Mouse (Mus musculus): ENCODE results near the gene Eef1akmt1. TPM values are rescaled to one million over a fixed set of nuclear protein-coding genes. Genes with fewer than 3 reads are reported as not detected.
A peak's percentile ranks its signal among the peaks of the same experiment; 100 is the strongest.

The Eef1akmt1 gene
- total and polyA plus RNA-seq, 2 experiments = 5.6 to 11.6 TPM

- Histone ChIP-seq H3K27ac (replicated peaks; ENCODE audit: insufficient read depth, low read depth, low read length) (no peak overlapping the region), H3K36me3 (ENCODE audit: control insufficient read depth, insufficient read depth, low read length) (peaks cover 5% of the 10 kb centered on the region; the same call in 1 of the 2 replicates), H3K4me1 (ENCODE audit: control insufficient read depth, insufficient read depth, low read length) (no peaks in the 10 kb centered on the region), H3K4me3 (ENCODE audit: insufficient read depth, low read depth, low read length) (no peak overlapping the region), H3K9ac (ENCODE audit: low read depth, low read length) (no peak overlapping the region), H3K27me3 (ENCODE audit: control insufficient read depth, insufficient read depth, low read length) (no peaks in the 10 kb centered on the region), H3K79me2 (ENCODE audit: control insufficient read depth, insufficient read depth, low read length) (no peaks in the 10 kb centered on the region)
- WGBS = 90% methylated on average over 6 of the region's 6 CpGs
- no peak for DNase-seq (ENCODE audit: extremely low read depth, low read depth, low spot score)
- TF ChIP-seq POLR2A (IDR thresholded peaks at IDR 0.05; ENCODE audit: extremely low read depth, insufficient read depth, low read length) (no peak), CTCF (IDR thresholded peaks at IDR 0.05; ENCODE audit: low read depth, low read length) (no peak)
Observed at GRCm38 (mm10) chr14:57615828-57616227, 44.4 kb upstream of the Eef1akmt1 start.

GRCm38 (mm10) chr14:57611034-57611433 is 39.6 kb upstream of the Eef1akmt1 start:
- Histone ChIP-seq H3K4me3 (ENCODE audit: insufficient read depth, low read depth, low read length) (no peak overlapping the region), H3K9ac (ENCODE audit: low read depth, low read length) (no peak overlapping the region), H3K4me1 (ENCODE audit: control insufficient read depth, insufficient read depth, low read length) (no peaks in the 10 kb centered on the region), H3K27me3 (ENCODE audit: control insufficient read depth, insufficient read depth, low read length) (no peaks in the 10 kb centered on the region), H3K36me3 (ENCODE audit: control insufficient read depth, insufficient read depth, low read length) (0 out of 2 replicates have a peak, but pooled peaks cover 2% of the 10 kb centered on the region), H3K27ac (replicated peaks; ENCODE audit: insufficient read depth, low read depth, low read length) (no peak overlapping the region), H3K79me2 (ENCODE audit: control insufficient read depth, insufficient read depth, low read length) (no peaks in the 10 kb centered on the region)
- TF ChIP-seq POLR2A (IDR thresholded peaks at IDR 0.05; ENCODE audit: extremely low read depth, insufficient read depth, low read length) (no peak), CTCF (IDR thresholded peaks at IDR 0.05; ENCODE audit: low read depth, low read length) (no peak)
- no peak for DNase-seq (ENCODE audit: extremely low read depth, low read depth, low spot score)
- WGBS = 99% methylated on average over 2 of the region's 2 CpGs

- Histone ChIP-seq H3K27me3 (ENCODE audit: control insufficient read depth, insufficient read depth, low read length) (no peaks in the 10 kb centered on the region), H3K79me2 (ENCODE audit: control insufficient read depth, insufficient read depth, low read length) (no peaks in the 10 kb centered on the region), H3K36me3 (ENCODE audit: control insufficient read depth, insufficient read depth, low read length) (peaks cover 4% of the 10 kb centered on the region), H3K4me1 (ENCODE audit: control insufficient read depth, insufficient read depth, low read length) (no peaks in the 10 kb centered on the region), H3K4me3 (ENCODE audit: insufficient read depth, low read depth, low read length) (no peak overlapping the region), H3K27ac (replicated peaks; ENCODE audit: insufficient read depth, low read depth, low read length) (no peak overlapping the region), H3K9ac (ENCODE audit: low read depth, low read length) (no peak overlapping the region)
- 94% methylated on average over 4 of the region's 4 CpGs for WGBS
- no peak for DNase-seq (ENCODE audit: extremely low read depth, low read depth, low spot score)
- TF ChIP-seq POLR2A (IDR thresholded peaks at IDR 0.05; ENCODE audit: extremely low read depth, insufficient read depth, low read length) (no peak), CTCF (IDR thresholded peaks at IDR 0.05; ENCODE audit: low read depth, low read length) (no peak)
Observed at GRCm38 (mm10) chr14:57609816-57610329, 38.5 kb upstream of the Eef1akmt1 start.

- WGBS = 0% methylated on average over 1 of the region's 1 CpGs
Observed at GRCm38 (mm10) chr14:57607500-57607899, 36.1 kb upstream of the Eef1akmt1 start.

GRCm38 (mm10) chr14:57606663-57607365 is 35.4 kb upstream of the Eef1akmt1 start:
- Histone ChIP-seq H3K79me2 (ENCODE audit: control insufficient read depth, insufficient read depth, low read length) (no peaks in the 10 kb centered on the region), H3K27ac (replicated peaks; ENCODE audit: insufficient read depth, low read depth, low read length) (no peak overlapping the region), H3K4me3 (ENCODE audit: insufficient read depth, low read depth, low read length) (no peak overlapping the region), H3K9ac (ENCODE audit: low read depth, low read length) (no peak overlapping the region), H3K36me3 (ENCODE audit: control insufficient read depth, insufficient read depth, low read length) (peaks cover 16% of the 10 kb centered on the region), H3K27me3 (ENCODE audit: control insufficient read depth, insufficient read depth, low read length) (no peaks in the 10 kb centered on the region), H3K4me1 (ENCODE audit: control insufficient read depth, insufficient read depth, low read length) (no peaks in the 10 kb centered on the region)
- 71% methylated on average over 8 of the region's 8 CpGs for WGBS
- DNase-seq (ENCODE audit: extremely low read depth, low read depth, low spot score) = peak; percentile 19
- TF ChIP-seq CTCF (IDR thresholded peaks at IDR 0.05; ENCODE audit: low read depth, low read length) (no peak), POLR2A (IDR thresholded peaks at IDR 0.05; ENCODE audit: extremely low read depth, insufficient read depth, low read length) (no peak)

More at GRCm38 (mm10) chr14:57607500-57607899, 36.1 kb upstream of the Eef1akmt1 start:
- peak; percentile 64 for DNase-seq (ENCODE audit: extremely low read depth, low read depth, low spot score)
- Histone ChIP-seq H3K9ac (ENCODE audit: low read depth, low read length) (no peak overlapping the region), H3K4me1 (ENCODE audit: control insufficient read depth, insufficient read depth, low read length) (no peaks in the 10 kb centered on the region), H3K4me3 (ENCODE audit: insufficient read depth, low read depth, low read length) (no peak overlapping the region), H3K27ac (replicated peaks; ENCODE audit: insufficient read depth, low read depth, low read length) (no peak overlapping the region), H3K36me3 (ENCODE audit: control insufficient read depth, insufficient read depth, low read length) (peaks cover 11% of the 10 kb centered on the region), H3K79me2 (ENCODE audit: control insufficient read depth, insufficient read depth, low read length) (no peaks in the 10 kb centered on the region), H3K27me3 (ENCODE audit: control insufficient read depth, insufficient read depth, low read length) (no peaks in the 10 kb centered on the region)
- no peak for TF ChIP-seq POLR2A (IDR thresholded peaks at IDR 0.05; ENCODE audit: extremely low read depth, insufficient read depth, low read length)
- TF ChIP-seq CTCF (IDR thresholded peaks at IDR 0.05; ENCODE audit: low read depth, low read length) = no peak

- DNase-seq (ENCODE audit: extremely low read depth, low read depth, low spot score) = no peak
- Histone ChIP-seq H3K36me3 (ENCODE audit: control insufficient read depth, insufficient read depth, low read length) (peaks cover 53% of the 10 kb centered on the region), H3K27ac (replicated peaks; ENCODE audit: insufficient read depth, low read depth, low read length) (no peak overlapping the region), H3K4me3 (ENCODE audit: insufficient read depth, low read depth, low read length) (no peak overlapping the region), H3K9ac (ENCODE audit: low read depth, low read length) (no peak overlapping the region), H3K79me2 (ENCODE audit: control insufficient read depth, insufficient read depth, low read length) (no peaks in the 10 kb centered on the region), H3K27me3 (ENCODE audit: control insufficient read depth, insufficient read depth, low read length) (no peaks in the 10 kb centered on the region), H3K4me1 (ENCODE audit: control insufficient read depth, insufficient read depth, low read length) (no peaks in the 10 kb centered on the region)
- 93% methylated on average over 5 of the region's 5 CpGs for WGBS
- TF ChIP-seq CTCF (IDR thresholded peaks at IDR 0.05; ENCODE audit: low read depth, low read length) = no peak
- no peak for TF ChIP-seq POLR2A (IDR thresholded peaks at IDR 0.05; ENCODE audit: extremely low read depth, insufficient read depth, low read length)
Observed at GRCm38 (mm10) chr14:57593279-57593678, 21.9 kb upstream of the Eef1akmt1 start.
